Mouse (Mus musculus) left cerebral cortex, adult 2 months (tissue): ENCODE measurements around the gene Nek11. TPM values are rescaled to one million over a fixed set of nuclear protein-coding genes. Genes with fewer than 3 reads are reported as not detected.
"Not testable (repeated sequence)": the region's sequence is repeated elsewhere in the genome, so short reads cannot be mapped to it uniquely, and the experiment has no call there.

ENCODE experiments used
- DNase-seq, 2 experiments: peaks; one replicate each; pipeline ENCODE4 v3.0.0; 2021 to 2022; ENCODE audit warnings: low spot score in 2 of 2, mixed read lengths in 1 of 2; ENCODE audit errors: extremely low spot score in 1 of 2
- H3K27ac ChIP-seq: fragments of 200-600 bp; 2 replicates; pipeline ENCODE4 v1.8.1; 2022
- H3K4me3 ChIP-seq: fragments of 200-600 bp; 2 replicates; pipeline ENCODE4 v1.8.1; 2022
- CTCF ChIP-seq: fragments of 200-600 bp; IDR thresholded peaks from 2 replicates; pipeline ENCODE4 v1.8.1; 2022; ENCODE audit warnings: antibody characterized with exemption, mild to moderate bottlenecking, moderate library complexity
- intact Hi-C: fragments of 180-260 bp; cut with DNase I; formaldehyde crosslinking; loops from one replicate; pipeline ENCODE4 v1.15.1; 2025
- total RNA-seq, 2 experiments: library from RNA; stranded (reverse); gene quantifications; 2 replicates each; pipeline ENCODE4 v1.2.3; 2021

Nek11 gene
- total RNA-seq, 2 experiments from 2014 or later: 1.0 to 1.6 TPM

DNA sequence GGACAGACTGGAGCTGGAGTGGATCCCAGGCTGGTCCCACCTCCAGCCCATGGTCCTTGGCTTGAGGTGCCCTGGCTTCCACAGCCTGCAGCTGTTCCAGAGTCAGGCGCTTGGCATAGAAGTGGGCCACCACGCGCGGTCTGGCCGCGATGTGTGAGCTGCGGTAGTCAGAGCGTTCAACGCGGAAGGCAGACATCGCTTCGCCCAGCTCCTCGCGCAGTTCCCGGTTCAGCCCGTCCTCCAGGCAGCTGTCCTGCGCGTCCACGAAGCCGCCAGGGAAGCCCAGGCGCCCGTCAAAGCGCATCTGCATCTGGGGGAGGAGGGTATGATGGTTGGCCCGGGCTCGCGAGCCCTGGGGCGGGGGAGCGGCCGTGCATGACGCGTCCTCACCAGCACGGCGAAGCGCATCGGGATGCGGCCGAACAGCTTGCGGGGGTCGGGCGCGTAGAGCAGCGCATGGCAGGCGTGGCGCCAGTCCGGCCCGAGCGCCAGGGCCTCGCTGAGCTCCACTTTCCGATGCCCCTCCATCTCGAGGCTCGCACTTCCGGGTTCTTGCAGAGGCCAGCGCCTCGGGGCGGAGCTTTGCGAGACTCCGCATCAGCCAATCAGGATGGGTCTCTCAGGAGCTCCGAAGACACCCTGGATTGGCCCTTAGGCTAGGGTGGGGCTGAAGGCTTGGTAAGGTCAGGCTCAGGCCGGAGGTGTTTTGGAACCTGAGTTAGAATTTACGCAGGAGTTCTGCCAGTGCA is 263.9 kb downstream of the Nek11 start, which contains the start of gene Nudt16:
Nudt16 (minus strand) TSS at position 572 of the 749 bp plus-strand sequence.
- DNase-seq: peak; percentile 83 to 87
- intact Hi-C loops: loop anchor here (2.0 kb wide), 1 partner anchor 79 kb away; the partner anchor contains the start of gene Mrpl3
- peak within 1 kb of the TSS; percentile 78 for H3K4me3 ChIP-seq
- peak within 1 kb of the TSS; percentile 90 for H3K27ac ChIP-seq
- no peak for TF ChIP-seq CTCF

DNA sequence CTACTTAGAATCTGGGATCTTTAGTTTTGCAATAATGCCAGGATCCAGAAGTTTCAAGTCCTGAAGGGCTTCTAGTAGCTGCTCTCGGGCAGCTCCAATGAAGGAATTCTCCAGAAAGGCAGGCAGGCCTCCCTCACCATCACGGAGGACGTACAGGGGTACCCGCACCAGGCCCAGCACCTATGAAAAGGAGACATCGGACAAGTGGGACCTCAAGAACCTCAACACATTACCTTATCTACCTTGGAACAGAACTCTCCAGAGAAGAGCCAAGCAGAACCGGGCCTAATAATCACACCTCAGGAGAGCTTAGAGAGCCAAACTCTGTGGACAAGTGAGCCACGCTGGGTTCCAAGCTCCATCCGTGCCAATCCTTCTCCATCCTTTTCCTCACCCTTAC is 265.0 kb downstream of the Nek11 start:
- no peak for TF ChIP-seq CTCF
- H3K4me3 ChIP-seq: no peak overlapping the region
- DNase-seq: no peak
- no peak overlapping the region for H3K27ac ChIP-seq
- intact Hi-C loops: loop anchor here (2.0 kb wide), 1 partner anchor 78 kb away; the partner anchor contains the start of gene Mrpl3

DNA sequence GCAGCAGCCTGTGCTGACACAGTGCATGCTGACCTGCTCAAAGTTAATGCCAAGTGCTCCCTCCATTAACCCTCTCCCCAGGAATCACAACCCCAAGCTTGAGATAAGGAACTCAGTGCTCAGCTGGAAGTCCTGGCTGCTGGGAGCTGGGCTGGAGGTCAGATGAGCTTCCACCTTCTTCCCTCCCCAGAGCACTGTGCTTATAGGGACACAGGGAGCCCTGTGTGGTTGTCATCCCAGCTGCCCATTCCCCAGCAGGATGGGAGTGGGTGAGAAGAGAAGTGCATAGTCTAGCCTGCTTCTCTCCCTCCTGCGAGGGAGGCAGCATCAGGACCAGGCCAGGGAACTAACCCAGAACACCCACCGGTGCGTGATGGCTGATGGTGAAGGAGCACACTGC is 270.1 kb downstream of the Nek11 start:
- H3K4me3 ChIP-seq, intact Hi-C loops, H3K27ac ChIP-seq: not testable (repeated sequence)
- peak in 1 of 2 experiments; percentile 4 for DNase-seq

Other genes with a start within 250 kb of the Nek11 start
- gene Aste1, start 132 bp downstream of the Nek11 start, total RNA-seq: 10 to 100 TPM; 11.8 to 12.9 TPM
- gene Atp2c1, start 131.8 kb upstream of the Nek11 start, total RNA-seq: 100 to 1,000 TPM; 202 to 209 TPM
- 10 to 100 TPM; 43.0 to 43.7 TPM for gene Pik3r4, start 247.5 kb upstream of the Nek11 start, total RNA-seq